Mouse (Mus musculus) ovary, postnatal 36 days (tissue): ENCODE measurements around the gene Pitpnb.

Source experiments
- DNase-seq: peaks from one replicate; pipeline ENCODE4 v3.0.0; 2022; ENCODE audit warnings: low spot score, mixed read lengths

The Pitpnb gene

GRCm38 (mm10) chr5:111344721-111345400 is 14.3 kb downstream of the Pitpnb start:
- no peak for DNase-seq

GRCm38 (mm10) chr5:111356811-111357617 is 26.5 kb downstream of the Pitpnb start:
- DNase-seq = no peak

- no peak for DNase-seq
Measured at GRCm38 (mm10) chr5:111360546-111360945, 30.0 kb downstream of the Pitpnb start.

- no peak for DNase-seq
Measured at GRCm38 (mm10) chr5:111361058-111361457, 30.5 kb downstream of the Pitpnb start.

GRCm38 (mm10) chr5:111361846-111362245 is 31.3 kb downstream of the Pitpnb start:
- no peak for DNase-seq

- no peak for DNase-seq
Measured at GRCm38 (mm10) chr5:111363446-111364062, 33.0 kb downstream of the Pitpnb start.

- no peak for DNase-seq
Measured at GRCm38 (mm10) chr5:111364533-111364932, 34.0 kb downstream of the Pitpnb start.

GRCm38 (mm10) chr5:111366140-111366539 is 35.6 kb downstream of the Pitpnb start:
- DNase-seq = no peak

GRCm38 (mm10) chr5:111367937-111368517 is 37.5 kb downstream of the Pitpnb start:
- no peak for DNase-seq

GRCm38 (mm10) chr5:111368576-111368975 is 38.0 kb downstream of the Pitpnb start:
- DNase-seq = no peak

- DNase-seq = no peak
Measured at GRCm38 (mm10) chr5:111375616-111376015, 45.1 kb downstream of the Pitpnb start.

- no peak for DNase-seq
Measured at GRCm38 (mm10) chr5:111376276-111377020, 45.9 kb downstream of the Pitpnb start.

- DNase-seq = no peak
Measured at GRCm38 (mm10) chr5:111378126-111378993, 47.8 kb downstream of the Pitpnb start.

GRCm38 (mm10) chr5:111383335-111383734 is 52.8 kb downstream of the Pitpnb start:
- no peak for DNase-seq

GRCm38 (mm10) chr5:111390911-111391310 is 60.3 kb downstream of the Pitpnb start:
- DNase-seq = no peak

GRCm38 (mm10) chr5:111391485-111391884 is 60.9 kb downstream of the Pitpnb start:
- DNase-seq = no peak

GRCm38 (mm10) chr5:111393346-111394197 is 63.0 kb downstream of the Pitpnb start:
- peak; percentile 53 for DNase-seq

GRCm38 (mm10) chr5:111394198-111395053 is 63.9 kb downstream of the Pitpnb start:
- no peak for DNase-seq

- no peak for DNase-seq
Measured at GRCm38 (mm10) chr5:111395771-111396170, 65.2 kb downstream of the Pitpnb start.
